In the genomic region with DNA sequence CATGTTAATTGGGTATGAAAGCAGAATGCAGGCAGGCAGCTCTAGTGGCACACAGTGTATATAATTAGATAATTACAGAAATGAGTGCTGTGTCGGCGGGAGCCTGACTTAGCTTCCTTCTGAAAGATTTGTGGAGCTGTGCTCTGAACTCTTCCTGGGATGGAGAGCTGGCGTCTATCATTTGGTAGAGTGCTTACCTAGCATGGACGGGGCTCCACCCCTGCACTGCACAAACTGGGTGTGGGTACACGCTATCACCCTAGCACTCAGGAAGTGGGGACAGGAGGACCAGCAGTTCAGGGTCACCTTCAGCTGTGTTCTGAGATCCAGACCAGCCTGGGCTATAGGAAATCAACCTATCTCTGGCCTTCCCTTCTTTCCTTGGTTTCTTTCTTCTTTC, we compare ENCODE assay signal across 9 mouse cellular contexts. TPM values are rescaled to one million over a fixed set of nuclear protein-coding genes. Genes with fewer than 3 reads are reported as not detected.
DNase-seq lines count a peak whose midpoint lies in the region; ATAC-seq lines count a peak whose summit lies in the region.
"Had no signal": no experiment of that assay in that cellular context is flagged by ENCODE, and none has a peak within 500 bp of the region (broad histone marks: within the 10 kb centered on the region; RNA-seq: fewer than 3 reads in every experiment).

No protein-coding gene starts in this region.

- 72% methylated on average over 5 of the region's 5 CpGs for WGBS in heart, embryonic 11.5 days (ENCODE audit: insufficient replicate concordance)
- WGBS in midbrain, embryonic 10.5 days: 86% methylated on average over 5 of the region's 5 CpGs
- WGBS in midbrain, embryonic 11.5 days: 91% methylated on average over 5 of the region's 5 CpGs
- 69% methylated on average over 5 of the region's 5 CpGs for WGBS in limb, embryonic 13.5 days
- WGBS in neural tube, embryonic 15.5 days: 87% methylated on average over 5 of the region's 5 CpGs

- no peak for DNase-seq in heart, adult 18-20 months
- no peak for DNase-seq in midbrain, embryonic 10.5 days (ENCODE audit: low spot score)
- no peak for DNase-seq in midbrain, embryonic 11.5 days (ENCODE audit: low spot score, missing footprints)
- DNase-seq in layer of hippocampus, postnatal 10 days (ENCODE audit: low spot score in 2 of 2): no peak
- DNase-seq in adrenal gland, postnatal 25 days: no peak
- DNase-seq: cerebellum, adult 18-20 months had no signal

- H3K9ac ChIP-seq in heart, embryonic 11.5 days (ENCODE audit: low read depth, low read length): no peak overlapping the region
- H3K9ac ChIP-seq in midbrain, embryonic 11.5 days (ENCODE audit: low read length): no peak overlapping the region
- peak overlapping the region; percentile 81; the same call in 1 of the 2 replicates for H3K9ac ChIP-seq in limb, embryonic 13.5 days
- peak overlapping the region; percentile 73; the same call in 1 of the 2 replicates for H3K9ac ChIP-seq in neural tube, embryonic 15.5 days (replicated peaks)

- H3K9me3 ChIP-seq in heart, embryonic 11.5 days (replicated peaks; ENCODE audit: control insufficient read depth, low read length): no peaks in the 10 kb centered on the region
- no peaks in the 10 kb centered on the region for H3K9me3 ChIP-seq in midbrain, embryonic 10.5 days (replicated peaks)
- no peaks in the 10 kb centered on the region for H3K9me3 ChIP-seq in midbrain, embryonic 11.5 days (ENCODE audit: control insufficient read depth, low read length)
- no peaks in the 10 kb centered on the region for H3K9me3 ChIP-seq in limb, embryonic 13.5 days
- no peaks in the 10 kb centered on the region for H3K9me3 ChIP-seq in neural tube, embryonic 15.5 days (replicated peaks)

- peak overlapping the region; percentile 69 for H3K4me2 ChIP-seq in heart, embryonic 11.5 days
- H3K4me2 ChIP-seq in midbrain, embryonic 11.5 days: no peak overlapping the region
- peak overlapping the region; percentile 62 for H3K4me2 ChIP-seq in limb, embryonic 13.5 days (replicated peaks)
- peak overlapping the region; percentile 63 for H3K4me2 ChIP-seq in neural tube, embryonic 15.5 days

- H3K4me3 ChIP-seq in heart, embryonic 11.5 days (ENCODE audit: low read depth, low read length): no peak overlapping the region
- peak overlapping the region; percentile 80; the same call in 1 of the 2 replicates for H3K4me3 ChIP-seq in midbrain, embryonic 10.5 days
- H3K4me3 ChIP-seq in midbrain, embryonic 11.5 days (ENCODE audit: low read depth, low read length): no peak overlapping the region
- H3K4me3 ChIP-seq in limb, embryonic 13.5 days: peak overlapping the region; percentile 77
- no peak overlapping the region for H3K4me3 ChIP-seq in neural tube, embryonic 15.5 days (replicated peaks)

- H3K27me3 ChIP-seq in heart, embryonic 11.5 days (ENCODE audit: control insufficient read depth, insufficient read depth, low read length): no peaks in the 10 kb centered on the region
- no peaks in the 10 kb centered on the region for H3K27me3 ChIP-seq in midbrain, embryonic 10.5 days (ENCODE audit: low read depth, poor library complexity, severe bottlenecking)
- H3K27me3 ChIP-seq in midbrain, embryonic 11.5 days (ENCODE audit: control insufficient read depth, insufficient read depth, low read length): no peaks in the 10 kb centered on the region
- H3K27me3 ChIP-seq in limb, embryonic 13.5 days: no peaks in the 10 kb centered on the region
- H3K27me3 ChIP-seq in neural tube, embryonic 15.5 days (replicated peaks): no peaks in the 10 kb centered on the region

- 0 out of 2 replicates have a peak overlapping the region, but pooled peaks have one; percentile 62 for H3K27ac ChIP-seq in heart, embryonic 11.5 days (ENCODE audit: low read depth, low read length)
- H3K27ac ChIP-seq in midbrain, embryonic 10.5 days (replicated peaks): no peak overlapping the region
- H3K27ac ChIP-seq in midbrain, embryonic 11.5 days (ENCODE audit: low read depth, low read length): no peak overlapping the region
- no peak overlapping the region for H3K27ac ChIP-seq in limb, embryonic 13.5 days
- no peak overlapping the region for H3K27ac ChIP-seq in neural tube, embryonic 15.5 days (replicated peaks)

- peaks cover 2% of the 10 kb centered on the region; the same call in 1 of the 2 replicates for H3K36me3 ChIP-seq in heart, embryonic 11.5 days (ENCODE audit: control insufficient read depth, insufficient read depth, low read length)
- peaks cover 28% of the 10 kb centered on the region for H3K36me3 ChIP-seq in midbrain, embryonic 10.5 days
- peaks cover 3% of the 10 kb centered on the region; the same call in 1 of the 2 replicates for H3K36me3 ChIP-seq in midbrain, embryonic 11.5 days (ENCODE audit: control insufficient read depth, insufficient read depth, low read length)
- H3K36me3 ChIP-seq in limb, embryonic 13.5 days: peaks cover 20% of the 10 kb centered on the region
- peaks cover 13% of the 10 kb centered on the region; the same call in 1 of the 2 replicates for H3K36me3 ChIP-seq in neural tube, embryonic 15.5 days

- ATAC-seq in heart, embryonic 11.5 days (replicated peaks; ENCODE audit: insufficient number of reproducible peaks, low FRiP score, low TSS enrichment): no peak
- no peak for ATAC-seq in midbrain, embryonic 11.5 days (ENCODE audit: low FRiP score)
- no peak for ATAC-seq in limb, embryonic 13.5 days (ENCODE audit: low FRiP score, low read depth)
- no peak for ATAC-seq in neural tube, embryonic 15.5 days (ENCODE audit: low FRiP score)

- peaks cover 8% of the 10 kb centered on the region for H3K4me1 ChIP-seq in heart, embryonic 11.5 days (ENCODE audit: control insufficient read depth, insufficient read depth, low read length)
- peaks cover 25% of the 10 kb centered on the region for H3K4me1 ChIP-seq in midbrain, embryonic 10.5 days
- H3K4me1 ChIP-seq in midbrain, embryonic 11.5 days (ENCODE audit: control insufficient read depth, insufficient read depth, low read length): peaks cover 10% of the 10 kb centered on the region; the same call in 1 of the 2 replicates
- peaks cover 17% of the 10 kb centered on the region for H3K4me1 ChIP-seq in limb, embryonic 13.5 days
- peaks cover 25% of the 10 kb centered on the region for H3K4me1 ChIP-seq in neural tube, embryonic 15.5 days

RNA-seq across cellular contexts. Expression of a gene that starts 1.2 kb away (rescaled TPM):
- polyA plus RNA-seq in heart, embryonic 11.5 days (2014; fragmentation: Nextera tagmentation; extraction: Ambion mirVana): 64.9 and 67.7 TPM in 2 replicates
- 100 to 1,000 TPM in 1 of 2 experiments, 10 to 100 TPM in 1; 90.1 to 101 TPM for total RNA-seq in heart, adult 18-20 months (2021)
- 66.1 and 73.4 TPM in 2 replicates for polyA plus RNA-seq in midbrain, embryonic 10.5 days (2016; fragmentation: Nextera tagmentation; extraction: Ambion mirVana)
- 28.6 and 33.3 TPM in 2 replicates for polyA plus RNA-seq in midbrain, embryonic 11.5 days (2014; fragmentation: Nextera tagmentation; extraction: Ambion mirVana)
- 66.5 and 70.6 TPM in 2 replicates for polyA plus RNA-seq in limb, embryonic 13.5 days (2015; fragmentation: Nextera tagmentation; extraction: Ambion mirVana)
- polyA plus RNA-seq in neural tube, embryonic 15.5 days (2015; fragmentation: Nextera tagmentation; extraction: Ambion mirVana): 51.1 and 54.0 TPM in 2 replicates
- 10 to 100 TPM; 52.3 to 54.7 TPM for total RNA-seq in layer of hippocampus, postnatal 10 days (2021)
- total RNA-seq in adrenal gland, postnatal 25 days (2021): 55.6 and 76.6 TPM in 2 replicates

RNA-seq across cellular contexts. Expression of a gene that starts 33.8 kb away (rescaled TPM):
- 0.21 and 0.39 TPM in 2 replicates for polyA plus RNA-seq in heart, embryonic 11.5 days (2014; fragmentation: Nextera tagmentation; extraction: Ambion mirVana)
- under 1 TPM in 1 of 2 experiments, not detected in 1; 0.31 TPM for total RNA-seq in heart, adult 18-20 months (2021)
- polyA plus RNA-seq in midbrain, embryonic 10.5 days (2016; fragmentation: Nextera tagmentation; extraction: Ambion mirVana): 0.46 and 0.86 TPM in 2 replicates
- polyA plus RNA-seq in midbrain, embryonic 11.5 days (2014; fragmentation: Nextera tagmentation; extraction: Ambion mirVana): 0.23 and 0.40 TPM in 2 replicates
- 0.38 TPM in 2 replicates for polyA plus RNA-seq in limb, embryonic 13.5 days (2015; fragmentation: Nextera tagmentation; extraction: Ambion mirVana)
- 1.4 and 1.5 TPM in 2 replicates for polyA plus RNA-seq in neural tube, embryonic 15.5 days (2015; fragmentation: Nextera tagmentation; extraction: Ambion mirVana)
- under 1 TPM; 0.57 to 0.67 TPM for total RNA-seq in layer of hippocampus, postnatal 10 days (2021)
- total RNA-seq in adrenal gland, postnatal 25 days (2021): 0.79 TPM in 1 of 2 replicates, not detected in the other

RNA-seq across cellular contexts. Expression of a gene that starts 34.0 kb away (rescaled TPM):
- 45.7 and 46.5 TPM in 2 replicates for polyA plus RNA-seq in heart, embryonic 11.5 days (2014; fragmentation: Nextera tagmentation; extraction: Ambion mirVana)
- 10 to 100 TPM; 17.6 to 28.5 TPM for total RNA-seq in heart, adult 18-20 months (2021)
- polyA plus RNA-seq in midbrain, embryonic 10.5 days (2016; fragmentation: Nextera tagmentation; extraction: Ambion mirVana): 38.2 and 41.3 TPM in 2 replicates
- 37.4 and 41.3 TPM in 2 replicates for polyA plus RNA-seq in midbrain, embryonic 11.5 days (2014; fragmentation: Nextera tagmentation; extraction: Ambion mirVana)
- polyA plus RNA-seq in limb, embryonic 13.5 days (2015; fragmentation: Nextera tagmentation; extraction: Ambion mirVana): 51.0 and 56.0 TPM in 2 replicates
- 60.8 and 62.6 TPM in 2 replicates for polyA plus RNA-seq in neural tube, embryonic 15.5 days (2015; fragmentation: Nextera tagmentation; extraction: Ambion mirVana)
- 10 to 100 TPM; 39.9 to 46.5 TPM for total RNA-seq in layer of hippocampus, postnatal 10 days (2021)
- 70.3 and 71.8 TPM in 2 replicates for total RNA-seq in adrenal gland, postnatal 25 days (2021)

RNA-seq across cellular contexts. Expression of a gene that starts 34.4 kb away (rescaled TPM):
- polyA plus RNA-seq in heart, embryonic 11.5 days (2014; fragmentation: Nextera tagmentation; extraction: Ambion mirVana): 13.2 and 15.1 TPM in 2 replicates
- 10 to 100 TPM; 19.8 to 19.9 TPM for total RNA-seq in heart, adult 18-20 months (2021)
- 16.1 and 18.1 TPM in 2 replicates for polyA plus RNA-seq in midbrain, embryonic 10.5 days (2016; fragmentation: Nextera tagmentation; extraction: Ambion mirVana)
- polyA plus RNA-seq in midbrain, embryonic 11.5 days (2014; fragmentation: Nextera tagmentation; extraction: Ambion mirVana): 10.8 and 11.7 TPM in 2 replicates
- polyA plus RNA-seq in limb, embryonic 13.5 days (2015; fragmentation: Nextera tagmentation; extraction: Ambion mirVana): 23.8 and 26.0 TPM in 2 replicates
- polyA plus RNA-seq in neural tube, embryonic 15.5 days (2015; fragmentation: Nextera tagmentation; extraction: Ambion mirVana): 12.3 and 14.6 TPM in 2 replicates
- total RNA-seq in layer of hippocampus, postnatal 10 days (2021): 10 to 100 TPM; 10.5 to 12.0 TPM
- total RNA-seq in adrenal gland, postnatal 25 days (2021): 14.6 and 17.6 TPM in 2 replicates

RNA-seq across cellular contexts. Expression of a gene that starts 38.8 kb away (rescaled TPM):
- 4.8 and 5.2 TPM in 2 replicates for polyA plus RNA-seq in heart, embryonic 11.5 days (2014; fragmentation: Nextera tagmentation; extraction: Ambion mirVana)
- total RNA-seq in heart, adult 18-20 months (2021): 10 to 100 TPM; 53.5 to 54.8 TPM
- polyA plus RNA-seq in midbrain, embryonic 10.5 days (2016; fragmentation: Nextera tagmentation; extraction: Ambion mirVana): 2.2 and 2.7 TPM in 2 replicates
- 1.6 and 2.1 TPM in 2 replicates for polyA plus RNA-seq in midbrain, embryonic 11.5 days (2014; fragmentation: Nextera tagmentation; extraction: Ambion mirVana)
- polyA plus RNA-seq in limb, embryonic 13.5 days (2015; fragmentation: Nextera tagmentation; extraction: Ambion mirVana): 4.0 and 4.6 TPM in 2 replicates
- 9.3 and 10.9 TPM in 2 replicates for polyA plus RNA-seq in neural tube, embryonic 15.5 days (2015; fragmentation: Nextera tagmentation; extraction: Ambion mirVana)
- total RNA-seq in layer of hippocampus, postnatal 10 days (2021): 10 to 100 TPM; 27.9 to 28.8 TPM
- 57.7 and 65.6 TPM in 2 replicates for total RNA-seq in adrenal gland, postnatal 25 days (2021)

Comparison
In these comparisons a context has a peak if more than half of its experiments do, and no peak if none do; other contexts are left out.
1. H3K4me3 ChIP-seq: peak in midbrain, embryonic 10.5 days (single experiment) and limb, embryonic 13.5 days (single experiment); none in heart, embryonic 11.5 days (single experiment), midbrain, embryonic 11.5 days (single experiment) and neural tube, embryonic 15.5 days (single experiment).
2. H3K9ac ChIP-seq: peak in limb, embryonic 13.5 days (single experiment) and neural tube, embryonic 15.5 days (single experiment); none in heart, embryonic 11.5 days (single experiment) and midbrain, embryonic 11.5 days (single experiment).